In the genomic region with DNA sequence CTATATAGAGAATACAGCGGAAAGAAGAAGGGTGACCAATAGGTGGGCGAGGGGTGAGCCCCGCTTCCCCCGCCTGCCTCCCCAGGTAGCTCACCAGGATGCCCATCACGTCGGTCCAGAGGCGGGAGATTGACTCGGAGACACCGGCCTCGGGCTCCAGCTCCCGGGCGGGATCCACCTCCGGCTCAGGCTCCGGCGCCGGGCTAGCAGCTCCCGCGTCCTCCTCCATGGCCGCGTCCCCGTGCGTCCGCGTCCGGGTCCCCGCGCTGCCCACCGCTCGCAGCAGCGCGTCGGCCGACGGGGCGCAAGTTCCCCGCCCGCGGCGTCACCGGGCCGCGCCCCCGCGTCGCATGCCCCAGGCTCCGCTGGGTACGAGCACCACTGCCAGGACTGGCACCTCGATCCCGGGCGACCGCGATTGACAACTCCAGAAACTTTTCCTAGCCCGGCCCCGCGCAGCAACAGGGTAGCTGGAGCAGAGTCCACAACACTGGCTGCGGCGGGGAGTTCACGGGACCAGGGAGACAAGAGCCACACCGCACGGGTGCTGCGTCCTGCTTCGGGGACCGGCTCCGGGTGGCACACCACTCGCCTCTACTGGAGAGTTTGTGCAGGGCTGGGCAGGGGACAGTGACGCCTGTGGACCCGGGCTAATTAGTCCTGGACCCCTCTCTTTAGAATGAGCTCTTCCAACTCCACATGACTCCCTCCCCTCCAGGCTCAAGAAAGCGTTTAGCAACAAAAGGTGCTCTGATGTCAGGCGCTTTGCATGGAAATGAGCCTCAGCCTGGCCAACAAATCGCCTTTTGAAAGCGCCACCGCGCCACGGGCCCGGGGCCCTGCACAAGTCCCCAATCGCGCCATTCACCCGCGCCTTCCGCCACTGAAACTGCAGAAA, we compare ENCODE assay signal across 9 mouse cellular contexts. TPM values are rescaled to one million over a fixed set of nuclear protein-coding genes. Genes with fewer than 3 reads are reported as not detected.
DNase-seq lines count a peak whose midpoint lies in the region; ATAC-seq and TF ChIP-seq lines count a peak whose summit lies in the region.
"Had no signal": no experiment of that assay in that cellular context is flagged by ENCODE, and none has a peak within 500 bp of the region (broad histone marks: within the 10 kb centered on the region; RNA-seq: fewer than 3 reads in every experiment).

A gene (minus strand): TSS at position 441 of the 898 bp plus-strand sequence.

- H3K27ac ChIP-seq in forebrain, embryonic 16.5 days (ENCODE audit: low read length) = peak within 1 kb of the TSS; percentile 81
- peak within 1 kb of the TSS; percentile 91 for H3K27ac ChIP-seq in liver, embryonic 16.5 days (ENCODE audit: low read length)
- H3K27ac ChIP-seq in neural tube, embryonic 12.5 days = peak within 1 kb of the TSS; percentile 64

- H3K9ac ChIP-seq in forebrain, embryonic 16.5 days (replicated peaks; ENCODE audit: low read depth, low read length) = peak within 1 kb of the TSS; percentile 58
- H3K9ac ChIP-seq in liver, embryonic 16.5 days (ENCODE audit: low read depth, low read length) = peak within 1 kb of the TSS; percentile 64
- H3K9ac ChIP-seq in neural tube, embryonic 12.5 days = peak within 1 kb of the TSS; percentile 71

- H3K4me3 ChIP-seq in E14TG2a.4 (replicated peaks; ENCODE audit: low read length) = peak within 1 kb of the TSS; percentile 91
- H3K4me3 ChIP-seq in forebrain, embryonic 16.5 days (replicated peaks; ENCODE audit: low read length) = peak within 1 kb of the TSS; percentile 69
- peak within 1 kb of the TSS; percentile 69 for H3K4me3 ChIP-seq in liver, embryonic 16.5 days (ENCODE audit: low read depth, low read length)
- H3K4me3 ChIP-seq in neural tube, embryonic 12.5 days = peak within 1 kb of the TSS; percentile 71

- peaks cover 76% of the 10 kb centered on the region for H3K4me1 ChIP-seq in E14TG2a.4 (replicated peaks; ENCODE audit: low read depth, low read length)
- H3K4me1 ChIP-seq in forebrain, embryonic 16.5 days (replicated peaks; ENCODE audit: control insufficient read depth, insufficient read depth, low read length) = peaks cover 12% of the 10 kb centered on the region
- no peaks in the 10 kb centered on the region; the same call in 1 of the 2 replicates for H3K4me1 ChIP-seq in liver, embryonic 16.5 days (ENCODE audit: control insufficient read depth, low read depth, low read length)
- H3K4me1 ChIP-seq in neural tube, embryonic 12.5 days = peaks cover 11% of the 10 kb centered on the region

- DNase-seq in cerebellum, adult 11 months = peak; percentile 16
- DNase-seq in heart, postnatal 14 days = peak; percentile 88 to 89
- DNase-seq in layer of hippocampus, adult 11-12 months (ENCODE audit: low spot score) = peak; percentile 69
- DNase-seq in telencephalon, adult 2 months (ENCODE audit: low read depth, low spot score) = peak; percentile 57

- WGBS in forebrain, embryonic 16.5 days = 1% methylated on average over 76 of the region's 80 CpGs
- under 1% methylated on average over 75 of the region's 80 CpGs for WGBS in liver, embryonic 16.5 days (ENCODE audit: insufficient replicate concordance)
- under 1% methylated on average over 80 of the region's 80 CpGs for WGBS in neural tube, embryonic 12.5 days

- no peak for TF ChIP-seq CTCF in E14TG2a.4 (conservative IDR thresholded peaks at IDR 0.05; ENCODE audit: low read length)

- H3K27me3 ChIP-seq in E14TG2a.4 (ENCODE audit: insufficient read depth, low read length) = no peaks in the 10 kb centered on the region
- peaks cover 8% of the 10 kb centered on the region; the same call in 1 of the 2 replicates for H3K27me3 ChIP-seq in forebrain, embryonic 16.5 days (replicated peaks; ENCODE audit: control insufficient read depth, insufficient read depth, low read length)
- H3K27me3 ChIP-seq in liver, embryonic 16.5 days (ENCODE audit: control insufficient read depth, insufficient read depth, low read depth, low read length) = peaks cover 18% of the 10 kb centered on the region
- H3K27me3 ChIP-seq in neural tube, embryonic 12.5 days (replicated peaks) = no peaks in the 10 kb centered on the region

- H3K4me2 ChIP-seq in forebrain, embryonic 16.5 days (ENCODE audit: low read length) = peak within 1 kb of the TSS; percentile 89
- peak within 1 kb of the TSS; percentile 66 for H3K4me2 ChIP-seq in liver, embryonic 16.5 days (ENCODE audit: low read depth, low read length)
- H3K4me2 ChIP-seq in neural tube, embryonic 12.5 days (replicated peaks) = peak within 1 kb of the TSS; percentile 85

- intact Hi-C loops in heart, postnatal 14 days (cut with DNase I) = loop anchor here (5.0 kb wide), 4 partner anchors 54 to 81 kb away; no protein-coding TSS in a partner anchor

- H3K9me3 ChIP-seq in E14TG2a.4 (ENCODE audit: low read length) = no peaks in the 10 kb centered on the region
- no peaks in the 10 kb centered on the region for H3K9me3 ChIP-seq in forebrain, embryonic 16.5 days (ENCODE audit: control insufficient read depth, low read length)
- no peaks in the 10 kb centered on the region for H3K9me3 ChIP-seq in liver, embryonic 16.5 days (replicated peaks; ENCODE audit: control insufficient read depth, low read length)
- no peaks in the 10 kb centered on the region for H3K9me3 ChIP-seq in neural tube, embryonic 12.5 days

- peak; percentile 94 for ATAC-seq in forebrain, embryonic 16.5 days
- peak; percentile 87 for ATAC-seq in liver, embryonic 16.5 days (ENCODE audit: low read depth)
- ATAC-seq in neural tube, embryonic 12.5 days (ENCODE audit: low FRiP score, low read depth) = peak; percentile 92

- no peaks in the 10 kb centered on the region for H3K36me3 ChIP-seq in E14TG2a.4 (ENCODE audit: insufficient read depth, low read length)
- no peaks in the 10 kb centered on the region for H3K36me3 ChIP-seq in forebrain, embryonic 16.5 days (ENCODE audit: control insufficient read depth, insufficient read depth)
- H3K36me3 ChIP-seq in liver, embryonic 16.5 days (ENCODE audit: control insufficient read depth, insufficient read depth) = no peaks in the 10 kb centered on the region
- no peaks in the 10 kb centered on the region for H3K36me3 ChIP-seq in neural tube, embryonic 12.5 days
- H3K36me3 ChIP-seq: G1E had no signal

RNA-seq across cellular contexts. Expression of the gene that starts here (rescaled TPM):
- 1.3 TPM in 2 replicates for polyA plus RNA-seq in forebrain, embryonic 16.5 days (2015; fragmentation: Nextera tagmentation; extraction: Ambion mirVana)
- total RNA-seq in heart, postnatal 14 days (2021) = 10 to 100 TPM; 38.4 to 39.8 TPM
- polyA plus RNA-seq in liver, embryonic 16.5 days (2015; fragmentation: Nextera tagmentation; extraction: Ambion mirVana) = 0.60 and 0.92 TPM in 2 replicates
- 4.7 and 6.6 TPM in 2 replicates for polyA plus RNA-seq in neural tube, embryonic 12.5 days (2016; fragmentation: Nextera tagmentation; extraction: Ambion mirVana)
- polyA plus RNA-seq: G1E had no signal

Comparison
In these comparisons a context has a peak if more than half of its experiments do, and no peak if none do; other contexts are left out.
1. Peak in every context shown above with its lines: DNase-seq, ATAC-seq, H3K4me3 ChIP-seq and H3K27ac ChIP-seq.
2. Peak in ATAC-seq, H3K4me3 ChIP-seq, H3K27ac ChIP-seq, H3K9ac ChIP-seq and H3K4me2 ChIP-seq in liver, embryonic 16.5 days; RNA of the gene not detected or under 1 TPM.
3. DNase-seq: peak in every context shown above with its lines; median percentile 88 in heart, postnatal 14 days; 69 in layer of hippocampus, adult 11-12 months; 57 in telencephalon, adult 2 months; 16 in cerebellum, adult 11 months.